Mouse (Mus musculus) ovary, postnatal 10 days (tissue): ENCODE measurements around the gene Crbn.
A peak's percentile ranks its signal among the peaks of the same experiment; 100 is the strongest.

Experiments used
- DNase-seq: peaks from one replicate; pipeline ENCODE4 v3.0.0; 2022; ENCODE audit warnings: low spot score

The Crbn gene

DNA sequence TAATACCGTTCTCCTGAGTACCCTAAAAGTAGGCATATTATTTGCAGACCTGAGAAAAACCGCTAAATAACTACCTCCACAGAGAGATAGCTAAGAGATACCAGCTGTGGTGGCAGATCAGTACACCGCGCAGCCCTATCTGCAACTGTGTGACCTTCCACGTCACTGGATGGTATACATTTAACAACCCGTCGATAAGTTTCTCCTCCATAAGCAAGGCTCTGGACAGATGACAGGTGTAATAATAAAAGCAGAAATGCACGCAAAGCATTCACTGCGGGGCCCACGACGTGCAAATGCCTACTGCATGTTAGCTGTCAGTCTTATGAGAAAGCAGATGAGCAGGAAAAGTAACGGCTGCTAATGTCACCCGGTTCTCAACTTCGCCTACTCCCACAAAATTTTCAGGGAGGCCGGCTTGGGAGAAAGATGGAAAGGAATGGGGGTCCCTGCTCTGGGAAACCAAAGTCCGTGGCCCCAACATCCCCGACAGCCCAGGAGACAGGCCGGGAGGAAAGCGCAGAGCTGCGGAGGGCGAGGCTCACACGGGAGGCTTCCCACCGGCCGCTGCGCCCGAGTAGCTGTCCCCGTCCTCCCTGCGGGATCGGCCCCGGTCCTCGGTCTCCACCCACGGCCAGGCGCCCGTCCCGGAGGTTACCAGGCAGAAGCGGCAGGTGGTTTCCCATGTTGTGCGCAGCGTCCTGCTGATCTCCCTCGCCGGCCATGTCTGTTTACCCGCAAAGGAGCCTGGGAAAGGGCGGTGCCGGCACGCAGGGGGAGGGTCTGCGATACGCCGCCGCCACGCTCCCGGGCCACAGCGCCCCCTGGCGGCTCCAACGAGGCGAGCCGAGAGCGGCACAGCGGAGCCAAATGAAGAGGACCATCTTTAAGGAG lies at the start of gene Crbn:
Gene Crbn (minus strand): TSS at position 745 of the 894 bp plus-strand sequence.
- peak; percentile 89 for DNase-seq

- no peak for DNase-seq
These were observed 40.3 kb upstream of the Crbn start for GRCm38 (mm10) chr6:106840181-106840580.

DNA sequence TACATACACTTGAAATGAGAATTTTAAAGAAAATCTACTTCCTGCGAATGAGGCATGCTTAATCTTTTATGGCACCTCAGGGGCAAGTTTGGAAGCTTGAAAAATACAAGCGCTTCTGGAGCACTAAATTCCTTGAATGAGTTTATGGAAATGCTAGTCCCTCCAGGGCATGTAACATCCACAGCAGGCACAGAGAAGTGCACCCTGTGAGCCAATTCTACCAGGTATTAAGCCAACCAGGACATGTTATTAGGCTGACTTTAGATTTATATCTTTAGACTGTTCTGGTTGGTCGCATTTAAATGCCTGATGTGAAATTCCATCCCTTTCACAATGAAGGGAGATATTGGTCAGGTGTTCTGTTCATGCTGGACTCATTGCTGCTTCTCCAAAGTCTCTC lies 38.2 kb upstream of the Crbn start:
- no peak for DNase-seq

- no peak for DNase-seq
These were observed 35.4 kb upstream of the Crbn start for GRCm38 (mm10) chr6:106835316-106835715.

DNA sequence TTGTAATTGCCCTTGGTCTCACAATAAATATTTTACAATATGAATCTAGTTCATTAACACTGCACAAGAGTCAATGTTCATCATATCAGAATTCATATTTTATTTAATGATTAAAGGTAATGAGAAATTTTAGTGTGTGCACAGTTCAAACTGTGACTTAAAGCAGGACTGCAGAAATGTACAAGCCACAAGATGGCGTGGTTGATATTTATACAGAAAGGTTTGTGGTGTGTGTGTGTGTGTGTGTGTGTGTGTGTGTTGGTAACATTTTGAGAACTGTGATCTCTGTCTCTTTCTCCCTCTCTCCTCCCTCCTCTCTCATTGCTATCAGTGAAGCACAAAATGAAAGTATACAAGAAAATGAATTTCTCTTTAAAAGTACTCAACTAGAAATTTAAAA lies 22.5 kb upstream of the Crbn start:
- DNase-seq: no peak

- DNase-seq: no peak
These were observed 20.7 kb upstream of the Crbn start for GRCm38 (mm10) chr6:106820566-106820965.

GRCm38 (mm10) chr6:106819906-106820305 lies 20.0 kb upstream of the Crbn start:
- no peak for DNase-seq

DNA sequence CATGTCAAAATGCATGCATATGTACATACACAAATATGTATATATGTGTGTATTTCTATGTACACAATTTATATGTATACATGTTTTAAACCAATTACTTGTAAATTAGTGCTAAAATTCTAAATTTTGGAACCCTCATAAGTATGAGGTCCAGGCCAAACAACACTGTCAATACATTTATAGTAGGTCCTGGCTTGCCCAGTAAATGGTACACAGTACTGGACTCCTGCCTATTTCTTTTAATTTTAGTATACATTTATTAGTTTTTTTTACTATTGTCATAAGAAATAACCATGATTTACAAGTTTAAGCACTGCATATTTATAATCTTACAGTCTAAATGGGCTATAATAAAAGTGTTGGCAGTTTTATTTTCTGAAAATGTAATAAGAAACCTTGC lies 19.4 kb upstream of the Crbn start:
- no peak for DNase-seq

- no peak for DNase-seq
These were observed 10.8 kb upstream of the Crbn start for GRCm38 (mm10) chr6:106810686-106811085.

DNA sequence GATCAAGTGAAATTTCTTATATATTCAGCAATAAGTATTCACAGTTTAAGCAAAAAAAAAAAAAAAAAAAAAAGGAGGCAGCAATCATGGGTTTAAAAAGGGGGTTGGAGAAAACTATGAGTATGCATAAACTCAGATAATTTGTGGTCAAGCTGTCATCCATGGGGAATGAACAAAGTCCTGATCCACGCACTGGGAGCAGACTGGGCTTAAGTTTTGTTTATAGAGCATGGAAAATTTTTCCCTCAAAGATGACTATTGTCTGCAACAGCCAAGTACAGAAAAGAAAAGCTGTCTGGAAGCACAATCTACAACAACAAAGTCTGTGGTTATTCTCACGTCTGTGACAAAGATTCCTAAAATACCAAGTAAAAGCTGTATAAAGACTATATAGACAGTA lies 9.3 kb upstream of the Crbn start:
- no peak for DNase-seq

- no peak for DNase-seq
These were observed 5.0 kb upstream of the Crbn start for GRCm38 (mm10) chr6:106804904-106805303.

- DNase-seq: no peak
These were observed 315 bp upstream of the Crbn start for GRCm38 (mm10) chr6:106800227-106800557.

DNA sequence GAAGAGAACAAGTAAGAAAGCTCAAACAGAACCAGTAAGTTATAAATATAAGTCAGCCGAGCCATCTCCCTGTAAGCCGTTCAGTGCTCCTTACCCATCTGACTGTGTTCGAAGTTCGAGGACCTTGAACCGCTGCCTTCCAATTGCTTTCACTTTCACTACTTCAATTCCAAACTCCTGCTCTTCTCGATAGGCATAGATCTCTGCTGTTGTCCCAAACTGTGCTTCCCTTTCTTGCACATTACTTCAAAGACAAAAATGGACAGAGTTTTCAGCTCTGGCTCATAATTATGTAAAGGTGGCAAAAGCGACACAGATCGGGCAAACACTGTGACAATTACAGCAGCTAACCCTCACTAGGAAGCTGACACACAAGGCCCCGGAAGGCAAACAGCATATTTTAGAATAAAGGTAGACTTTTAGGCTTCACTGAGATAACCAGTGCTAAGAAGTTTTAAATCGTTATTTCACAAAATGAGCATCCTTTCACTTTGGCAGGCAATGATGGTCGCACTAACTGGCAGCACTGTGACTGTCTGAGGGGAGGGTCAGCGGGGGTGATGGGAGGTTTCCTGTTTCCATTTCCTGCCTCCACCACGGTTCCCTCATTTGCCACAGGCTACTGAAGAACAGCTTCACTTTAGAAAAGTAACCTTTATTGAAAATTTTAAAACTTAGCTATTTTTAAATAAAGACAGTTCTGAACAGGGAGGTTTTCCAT lies 5.6 kb downstream of the Crbn start:
- DNase-seq: no peak

GRCm38 (mm10) chr6:106793621-106794020 lies 6.3 kb downstream of the Crbn start:
- DNase-seq: no peak

GRCm38 (mm10) chr6:106793088-106793487 lies 6.8 kb downstream of the Crbn start:
- no peak for DNase-seq

GRCm38 (mm10) chr6:106792486-106792885 lies 7.4 kb downstream of the Crbn start:
- DNase-seq: no peak

DNA sequence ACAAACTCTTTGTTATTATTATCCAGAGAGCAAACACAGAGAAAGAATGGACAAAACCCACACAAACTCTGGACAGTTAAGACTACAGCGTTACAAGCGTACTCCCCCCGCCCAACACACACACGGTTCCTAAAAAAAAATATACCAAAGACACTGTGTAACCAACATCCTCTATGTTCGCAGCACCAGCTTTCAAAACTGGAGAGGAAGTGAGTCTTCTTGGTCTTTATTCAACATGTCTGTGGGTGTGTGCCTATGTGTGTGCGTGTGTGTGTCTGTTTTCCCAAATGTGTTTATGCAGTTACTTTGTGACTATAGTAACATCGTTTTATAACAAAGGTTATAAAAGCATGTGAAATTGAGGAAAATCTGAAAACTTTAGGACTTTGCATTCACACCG lies 8.4 kb downstream of the Crbn start:
- no peak for DNase-seq

DNA sequence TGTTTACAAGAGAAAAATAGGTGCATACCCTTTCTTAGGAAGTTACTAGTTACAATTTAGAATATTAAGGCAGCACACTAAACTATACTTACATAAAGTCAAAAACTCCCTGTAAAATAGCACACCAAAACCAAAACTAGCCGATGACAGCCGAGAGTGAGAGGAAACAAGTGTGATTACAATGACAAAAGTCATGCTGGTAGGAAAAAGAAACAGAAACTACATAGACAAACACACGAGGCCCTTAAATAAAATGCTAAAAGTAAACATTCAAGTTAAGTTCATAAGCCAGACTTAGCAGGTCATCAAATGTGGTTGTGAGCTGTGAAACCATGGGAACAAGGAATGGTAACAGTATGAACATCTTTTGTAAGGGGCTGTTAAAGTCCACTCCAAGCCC lies 12.7 kb downstream of the Crbn start:
- no peak for DNase-seq

- DNase-seq: no peak
These were observed 29.8 kb downstream of the Crbn start for GRCm38 (mm10) chr6:106770046-106770445.

DNA sequence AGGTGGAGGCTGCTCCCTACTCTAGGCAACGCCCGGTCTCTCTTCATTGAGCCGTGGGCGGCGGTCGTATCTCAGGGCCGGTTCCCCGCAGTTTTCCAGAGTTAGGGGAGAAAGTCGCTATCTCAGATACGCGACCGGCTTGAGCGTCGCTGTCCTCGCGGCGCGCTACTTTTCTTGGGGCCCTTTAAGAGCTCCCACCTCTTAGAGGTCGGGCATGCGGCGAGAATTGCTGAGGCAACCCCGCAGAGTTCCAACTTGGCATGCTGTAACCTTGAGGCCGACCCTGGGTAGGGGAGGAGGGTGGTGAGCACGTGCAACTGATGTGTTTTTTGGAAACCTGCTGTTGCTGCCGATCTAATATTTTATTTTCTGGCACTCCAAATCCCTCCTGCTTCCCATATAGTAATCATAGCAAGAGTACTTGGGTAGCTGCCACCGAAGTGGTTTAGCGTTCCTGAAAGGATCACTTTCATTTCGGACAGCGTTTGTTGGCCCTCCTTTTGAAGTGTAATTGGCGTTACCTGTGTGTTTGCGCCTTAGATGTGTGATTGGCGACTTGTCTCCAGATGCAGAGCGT lies 30.5 kb downstream of the Crbn start:
- no peak for DNase-seq

DNA sequence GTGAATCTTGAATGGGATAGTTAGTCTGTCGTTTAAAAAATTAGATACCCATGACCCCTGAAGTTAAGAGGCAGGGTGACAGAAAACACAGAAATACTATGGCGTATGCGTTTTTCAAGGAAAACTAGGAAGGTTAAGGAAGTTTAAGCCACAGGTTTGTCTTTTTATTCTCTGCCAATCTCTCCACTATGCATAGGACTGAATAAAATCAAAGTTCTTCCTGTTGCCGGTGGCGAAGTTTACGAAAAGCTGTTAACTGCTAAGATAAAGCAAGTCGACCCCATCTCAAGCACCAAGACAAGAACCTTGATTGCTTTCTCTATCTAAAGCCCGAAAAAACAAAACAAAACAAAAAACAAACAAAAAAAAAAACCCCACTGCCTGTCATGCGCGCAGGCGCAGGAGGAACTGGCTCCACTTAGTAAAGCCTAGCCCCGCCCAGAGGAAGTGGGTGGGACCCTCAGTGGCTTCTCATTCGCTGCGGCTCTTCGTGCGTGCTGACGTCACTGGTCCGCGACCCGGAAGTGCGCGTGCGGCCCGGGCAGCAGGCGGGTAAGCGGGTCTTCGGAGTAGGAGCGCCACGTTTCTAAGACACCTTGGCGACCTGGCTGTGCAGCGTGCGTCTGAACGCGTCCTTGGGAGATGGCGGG lies 31.1 kb downstream of the Crbn start, which contains the start of gene Trnt1:
Gene Trnt1 (plus strand): TSS at position 481 of the 650 bp plus-strand sequence.
- peak; percentile 83 for DNase-seq

DNA sequence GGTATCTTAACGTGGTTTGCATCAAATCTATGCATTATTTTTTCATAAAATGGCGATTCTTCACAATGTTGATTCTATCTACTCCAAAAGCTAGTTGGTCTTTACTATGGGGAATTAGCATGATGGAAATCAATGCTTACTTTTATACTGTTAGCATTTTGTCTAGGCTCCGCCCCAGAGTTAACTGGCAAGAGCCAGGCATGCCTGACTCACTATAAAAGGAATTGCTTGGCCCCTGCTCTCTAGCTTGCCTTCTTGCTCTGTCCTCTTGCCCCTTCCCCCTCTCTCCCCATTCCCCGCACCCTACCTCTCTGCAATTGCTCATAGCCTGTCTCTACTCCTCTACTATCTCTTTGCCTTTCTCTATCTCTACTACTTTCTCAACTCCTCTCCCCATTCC lies 33.1 kb downstream of the Crbn start:
- no peak for DNase-seq

DNA sequence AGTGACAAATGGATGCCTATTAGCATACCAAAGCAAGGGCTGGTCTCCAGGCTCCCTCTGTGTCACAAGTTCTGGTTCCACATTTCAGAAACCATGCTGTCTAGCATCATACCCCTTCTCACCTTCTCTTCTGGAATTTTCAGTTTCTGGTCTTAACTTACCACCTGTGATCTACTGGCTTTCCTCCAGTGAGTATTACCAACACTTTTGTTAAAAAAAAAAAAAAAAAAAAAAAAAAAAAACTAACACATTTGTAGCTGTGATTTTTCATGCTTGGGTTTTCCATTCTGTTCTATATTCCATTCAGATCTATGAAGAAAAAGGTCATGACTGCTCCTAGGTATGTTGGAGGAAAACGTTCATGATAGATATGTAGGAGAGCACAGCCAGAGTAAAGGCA lies 34.0 kb downstream of the Crbn start:
- no peak for DNase-seq
